Mouse (Mus musculus): ENCODE data around the gene Krtcap3.

DNA sequence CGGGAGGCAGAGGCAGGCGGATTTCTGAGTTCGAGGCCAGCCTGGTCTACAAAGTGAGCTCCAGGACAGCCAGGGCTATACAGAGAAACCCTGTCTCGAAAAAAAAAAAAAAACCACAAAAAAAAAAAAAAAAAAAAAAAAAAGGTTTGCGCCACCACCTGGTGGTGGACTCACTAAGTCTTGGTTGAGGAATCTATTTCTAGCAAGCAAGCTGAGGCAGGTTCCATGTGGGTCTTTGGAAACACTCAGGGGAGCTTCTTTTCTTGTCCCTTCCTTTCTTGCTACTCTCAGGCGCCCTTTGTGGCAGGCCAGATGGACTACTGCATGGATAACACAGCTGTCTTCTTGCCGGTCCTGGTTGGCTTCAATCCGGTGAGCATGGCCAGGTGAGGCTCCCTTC is 50.4 kb downstream of the Krtcap3 start:
- TF ChIP-seq EP300 (IDR thresholded peaks at IDR 0.05; ENCODE audit: low read depth) (no peak), CTCF (IDR thresholded peaks at IDR 0.05; ENCODE audit: low read depth) (no peak)
